Mouse (Mus musculus) intestine, embryonic 16.5 days (tissue): ENCODE measurements at regions not wholly inside any gene's neighbourhood (a gene's known extent, or its start where the extent isn't known, plus 50 kb on each side); places are given as distances from the start of the nearest gene placed in this dataset.

Source experiments
- ATAC-seq: fragments of 200-750 bp; cut with Nextera tagmentation; 2 replicates; pipeline ENCODE4 v1.8.0; 2017; ENCODE audit warnings: moderate TSS enrichment, moderate library complexity
- H3K27ac ChIP-seq: fragments of 300-500 bp; sonication (generic); 2 replicates; pipeline ENCODE4 v1.5.1; 2014; ENCODE audit warnings: mild to moderate bottlenecking, low read length
- H3K27me3 ChIP-seq: fragments of 300-500 bp; sonication (generic); replicated peaks from 2 replicates; pipeline ENCODE4 v1.6.1; 2014; ENCODE audit warnings: low read length, control low read depth, mixed read lengths; ENCODE audit not compliant: control insufficient read depth, insufficient read depth
- H3K36me3 ChIP-seq: fragments of 300-500 bp; sonication (generic); 2 replicates; pipeline ENCODE4 v1.6.1; 2014; ENCODE audit warnings: low read length, control low read depth; ENCODE audit not compliant: control insufficient read depth, insufficient read depth
- H3K4me1 ChIP-seq: fragments of 300-500 bp; sonication (generic); 2 replicates; pipeline ENCODE4 v1.6.1; 2014; ENCODE audit warnings: low read length, control low read depth, mixed read lengths; ENCODE audit not compliant: control insufficient read depth, insufficient read depth
- H3K4me2 ChIP-seq: fragments of 300-500 bp; sonication (generic); 2 replicates; pipeline ENCODE4 v1.6.1; 2014; ENCODE audit warnings: low read depth, low read length, control low read depth
- H3K4me3 ChIP-seq: fragments of 300-500 bp; sonication (generic); 2 replicates; pipeline ENCODE4 v1.5.1; 2014; ENCODE audit warnings: mild to moderate bottlenecking, low read length
- H3K9ac ChIP-seq: fragments of 300-500 bp; sonication (generic); 2 replicates; pipeline ENCODE4 v1.6.1; 2014; ENCODE audit warnings: low read depth, low read length
- H3K9me3 ChIP-seq: fragments of 300-500 bp; sonication (generic); 2 replicates; pipeline ENCODE4 v1.6.1; 2016; ENCODE audit warnings: low read length, control low read depth; ENCODE audit not compliant: control insufficient read depth
- WGBS: fragments of 180-500 bp; shearing (Covaris S2); extraction: QIAGEN DNeasy Blood & Tissue Kit; methylation state at CpG from one replicate; pipeline ENCODE4 v1.1.7; 2014; 5-methylcytosine and 5-hydroxymethylcytosine counted together

DNA sequence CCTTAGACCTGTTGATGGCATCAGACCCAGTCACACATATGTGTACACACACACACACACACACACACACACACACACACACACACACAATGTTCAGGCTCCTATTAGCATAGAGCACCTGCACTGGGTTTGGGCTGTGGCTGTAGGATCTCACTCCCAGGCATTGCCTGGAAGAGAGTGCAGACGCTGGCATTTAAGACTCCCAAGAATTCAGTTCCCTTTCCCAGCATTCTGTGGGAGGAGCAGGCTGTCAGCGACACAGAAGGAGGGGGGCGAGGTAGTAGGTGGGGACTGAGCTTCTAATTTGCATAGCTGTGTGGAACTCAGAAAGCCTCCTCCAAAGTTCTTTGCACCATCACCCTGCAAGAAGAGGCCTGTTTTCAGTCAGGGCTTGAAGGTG lies 374.2 kb upstream of the Fam49b start:
- no peaks in the 10 kb centered on the region for H3K9me3 ChIP-seq
- H3K4me1 ChIP-seq: no peaks in the 10 kb centered on the region
- H3K36me3 ChIP-seq: no peaks in the 10 kb centered on the region
- H3K4me2 ChIP-seq: no peak overlapping the region
- no peak overlapping the region for H3K4me3 ChIP-seq
- no peak overlapping the region for H3K9ac ChIP-seq
- no peak for ATAC-seq
- no peaks in the 10 kb centered on the region for H3K27me3 ChIP-seq
- no peak overlapping the region for H3K27ac ChIP-seq
- 2% methylated on average over 3 of the region's 3 CpGs for WGBS

DNA sequence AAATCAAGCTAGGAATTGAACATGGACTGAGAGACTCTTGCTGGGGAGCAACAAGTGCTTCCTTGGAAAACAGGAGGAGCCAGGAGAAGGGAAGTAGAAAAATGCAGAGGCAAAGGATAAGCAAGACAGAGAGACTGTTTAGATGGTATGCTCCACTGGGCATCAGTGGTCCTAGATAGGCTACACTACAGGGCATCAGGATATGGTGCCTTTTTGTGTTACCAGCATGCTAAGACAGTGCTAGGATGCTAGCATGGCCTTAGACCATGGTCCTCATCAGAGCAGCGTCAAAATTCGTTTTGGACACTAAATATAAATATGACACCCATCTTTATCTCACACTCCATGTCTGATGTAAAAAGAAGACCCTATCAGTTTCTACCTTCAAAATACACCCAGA lies 374.6 kb upstream of the Fam49b start:
- Histone ChIP-seq H3K4me3 (no peak overlapping the region), H3K36me3 (no peaks in the 10 kb centered on the region), H3K4me2 (no peak overlapping the region), H3K27me3 (no peaks in the 10 kb centered on the region), H3K9me3 (no peaks in the 10 kb centered on the region), H3K4me1 (no peaks in the 10 kb centered on the region), H3K9ac (no peak overlapping the region), H3K27ac (no peak overlapping the region)
- WGBS: 84% methylated on average over 2 of the region's 2 CpGs
- no peak for ATAC-seq

DNA sequence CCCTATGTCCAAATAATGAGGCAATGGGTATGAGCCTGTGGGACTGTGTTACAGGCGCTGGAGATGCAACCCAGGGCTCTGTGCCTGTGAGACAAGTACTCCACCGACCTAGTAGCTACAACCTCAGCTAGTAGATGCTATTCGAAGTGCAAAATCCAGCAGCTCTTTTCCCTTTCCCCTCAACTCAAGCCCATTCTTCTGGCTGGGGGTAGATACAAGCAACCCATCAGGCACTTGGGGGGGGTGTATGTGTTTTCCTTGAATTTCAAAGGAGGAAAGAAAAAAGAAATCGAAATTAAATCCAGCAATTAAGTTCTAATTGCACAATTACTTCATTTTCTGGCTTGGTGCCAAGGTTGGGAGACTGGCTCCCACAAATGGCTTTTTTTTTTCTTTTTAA lies 372.4 kb upstream of the Gm21798 start:
- 72% methylated on average over 4 of the region's 4 CpGs for WGBS
- no peak overlapping the region for H3K9ac ChIP-seq
- H3K36me3 ChIP-seq: no peaks in the 10 kb centered on the region
- no peaks in the 10 kb centered on the region for H3K9me3 ChIP-seq
- no peak overlapping the region for H3K4me2 ChIP-seq
- H3K27ac ChIP-seq: no peak overlapping the region
- H3K27me3 ChIP-seq: no peaks in the 10 kb centered on the region
- no peak overlapping the region for H3K4me3 ChIP-seq
- no peak for ATAC-seq
- H3K4me1 ChIP-seq: no peaks in the 10 kb centered on the region

DNA sequence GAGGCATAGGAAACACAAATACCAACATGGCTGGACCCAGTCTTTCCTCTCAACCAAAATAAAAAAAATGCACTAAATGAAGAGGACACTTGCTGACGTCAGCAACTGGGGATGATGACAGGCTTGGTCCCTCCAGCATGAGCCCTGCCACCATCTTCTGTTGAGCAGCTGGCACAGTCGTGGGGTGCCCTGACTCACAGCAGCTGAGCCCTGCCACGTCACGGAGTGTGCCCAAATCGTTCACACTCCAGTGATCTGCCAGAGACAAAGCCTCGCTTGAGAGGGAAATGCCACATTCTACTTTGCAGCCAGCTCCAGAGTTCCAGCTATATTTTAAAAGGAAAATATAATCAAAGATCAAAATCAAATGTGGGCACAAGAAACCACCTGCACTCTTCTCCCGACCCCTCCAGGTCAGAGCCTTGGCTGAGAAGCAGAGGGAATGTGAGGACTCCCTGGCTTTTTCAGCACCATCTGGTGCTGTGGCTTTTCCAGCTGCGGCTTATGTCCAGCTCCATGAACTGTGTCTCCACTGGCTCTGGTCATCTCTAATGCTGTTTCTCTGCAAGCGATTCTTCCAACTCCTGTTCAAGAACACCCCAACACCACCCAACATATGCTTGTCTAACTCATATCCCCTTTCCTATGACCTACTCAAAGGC lies 371.0 kb upstream of the Gm21798 start:
- ATAC-seq: no peak
- no peak overlapping the region for H3K27ac ChIP-seq
- no peaks in the 10 kb centered on the region for H3K27me3 ChIP-seq
- H3K4me2 ChIP-seq: no peak overlapping the region
- 85% methylated on average over 9 of the region's 9 CpGs for WGBS
- H3K4me1 ChIP-seq: no peaks in the 10 kb centered on the region
- no peak overlapping the region for H3K4me3 ChIP-seq
- H3K9ac ChIP-seq: no peak overlapping the region
- H3K9me3 ChIP-seq: no peaks in the 10 kb centered on the region
- no peaks in the 10 kb centered on the region for H3K36me3 ChIP-seq

DNA sequence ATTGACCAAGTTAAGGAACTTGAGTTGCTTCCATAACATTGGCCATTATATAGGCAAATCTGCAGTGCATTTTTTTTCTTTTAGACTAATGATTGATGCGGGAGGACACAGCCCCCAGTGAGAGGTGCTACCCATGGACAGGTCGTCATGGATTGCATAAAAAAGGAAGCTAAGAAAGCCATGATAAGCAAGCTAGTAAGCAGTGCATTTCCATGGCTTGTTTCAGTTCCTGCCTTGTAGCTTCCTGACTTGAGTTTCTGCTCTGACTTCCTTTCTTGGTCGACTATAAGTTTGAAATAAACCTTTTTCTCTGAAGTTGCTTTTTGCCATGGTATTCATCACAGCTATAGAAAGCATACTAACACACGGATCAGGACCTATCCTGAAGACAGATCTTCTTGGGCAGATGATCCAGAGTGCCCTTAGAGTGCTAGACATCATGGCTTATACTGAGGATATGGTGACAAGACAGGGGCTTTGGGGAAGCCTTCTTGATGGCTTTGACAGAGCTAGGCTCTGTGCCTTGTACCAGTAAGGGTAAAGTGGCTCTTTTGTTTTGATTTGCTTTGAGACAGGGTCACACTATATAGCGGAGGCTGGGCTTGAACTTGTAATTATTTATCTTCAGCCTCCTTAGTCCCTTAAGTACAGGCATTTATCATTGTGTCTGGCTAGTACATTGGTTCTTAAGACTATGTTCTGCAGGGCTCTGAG lies 370.1 kb upstream of the Gm21798 start:
- ATAC-seq: no peak
- no peak overlapping the region for H3K4me3 ChIP-seq
- 59% methylated on average over 5 of the region's 5 CpGs for WGBS
- H3K4me2 ChIP-seq: no peak overlapping the region
- H3K36me3 ChIP-seq: no peaks in the 10 kb centered on the region
- no peak overlapping the region for H3K9ac ChIP-seq
- no peak overlapping the region for H3K27ac ChIP-seq
- no peaks in the 10 kb centered on the region for H3K4me1 ChIP-seq
- H3K27me3 ChIP-seq: no peaks in the 10 kb centered on the region
- no peaks in the 10 kb centered on the region for H3K9me3 ChIP-seq

DNA sequence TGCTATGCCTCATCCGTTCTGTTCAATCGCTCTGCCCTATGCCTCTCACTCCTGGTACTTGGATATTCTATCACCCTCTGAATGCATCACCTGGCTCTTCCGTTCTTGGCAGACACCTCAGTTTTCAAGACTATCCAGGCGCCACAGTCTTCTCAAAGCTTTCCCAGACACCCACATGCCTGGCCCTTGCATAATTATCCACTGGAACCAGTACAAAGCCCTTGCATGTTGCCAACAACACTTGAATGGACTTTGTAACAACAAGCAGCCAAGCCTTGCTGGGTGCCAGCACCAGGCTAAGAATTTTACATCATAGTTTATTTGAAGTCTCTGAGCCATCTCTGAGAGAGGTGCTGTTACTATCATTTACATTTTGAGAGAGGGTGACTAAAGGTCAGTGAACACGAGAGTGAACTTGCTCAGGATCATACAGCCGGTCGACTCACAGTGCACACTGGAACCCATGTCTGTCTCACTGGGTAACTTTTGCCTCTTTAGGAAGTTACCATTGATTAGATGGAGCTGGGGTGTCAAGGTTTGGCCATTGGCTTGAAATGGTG lies 368.8 kb upstream of the Gm21798 start:
- Histone ChIP-seq H3K4me3 (no peak overlapping the region), H3K27ac (no peak overlapping the region), H3K4me1 (no peaks in the 10 kb centered on the region), H3K27me3 (no peaks in the 10 kb centered on the region), H3K9ac (no peak overlapping the region), H3K9me3 (no peaks in the 10 kb centered on the region), H3K4me2 (no peak overlapping the region), H3K36me3 (no peaks in the 10 kb centered on the region)
- 83% methylated on average over 7 of the region's 7 CpGs for WGBS
- no peak for ATAC-seq

DNA sequence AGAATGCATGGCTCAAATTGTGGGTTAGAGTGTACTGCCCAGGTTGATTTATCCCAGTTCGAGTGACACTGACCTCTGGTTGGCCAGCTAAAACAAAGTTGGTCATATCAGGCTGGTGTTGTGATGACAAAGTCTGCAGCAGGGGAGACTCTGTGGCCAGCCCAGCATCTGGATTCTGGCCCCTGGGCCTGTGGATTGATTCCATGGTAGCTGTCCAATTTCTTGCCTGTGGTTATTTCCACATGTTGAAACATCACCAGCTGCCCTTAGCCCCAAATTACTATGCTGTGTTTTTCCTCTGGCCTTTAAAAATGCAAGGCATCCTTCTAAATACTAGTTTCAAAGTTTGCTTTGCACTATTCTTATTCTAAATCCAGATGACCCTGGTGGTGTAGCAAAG lies 346.8 kb upstream of the Gm21798 start:
- no peaks in the 10 kb centered on the region for H3K36me3 ChIP-seq
- no peaks in the 10 kb centered on the region for H3K9me3 ChIP-seq
- no peaks in the 10 kb centered on the region for H3K4me1 ChIP-seq
- no peak overlapping the region for H3K9ac ChIP-seq
- no peak overlapping the region for H3K4me3 ChIP-seq
- no peak overlapping the region for H3K4me2 ChIP-seq
- ATAC-seq: no peak
- no peak overlapping the region for H3K27ac ChIP-seq
- H3K27me3 ChIP-seq: no peaks in the 10 kb centered on the region
- WGBS: 89% methylated on average over 1 of the region's 1 CpGs

DNA sequence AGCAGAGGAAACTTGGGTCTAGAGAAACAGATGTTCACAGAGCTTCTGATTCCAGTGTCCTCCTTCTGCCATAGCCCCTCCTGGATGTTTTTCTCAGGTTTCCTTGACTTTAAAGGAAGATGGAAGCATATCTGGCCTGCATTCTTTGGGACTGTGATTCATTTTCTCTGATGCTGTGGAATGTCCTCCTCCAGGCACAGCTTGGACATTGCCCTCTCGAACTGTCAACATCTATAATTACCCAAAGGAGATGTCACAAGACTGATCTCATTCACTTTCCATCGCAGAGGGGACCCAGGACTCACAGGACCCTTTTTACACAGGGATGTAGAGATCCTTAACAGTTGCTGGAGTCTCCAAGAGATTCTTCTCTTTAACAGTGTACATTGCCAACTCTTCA lies 345.9 kb upstream of the Gm21798 start:
- no peaks in the 10 kb centered on the region for H3K36me3 ChIP-seq
- H3K4me1 ChIP-seq: no peaks in the 10 kb centered on the region
- H3K9me3 ChIP-seq: no peaks in the 10 kb centered on the region
- H3K4me3 ChIP-seq: no peak overlapping the region
- 54% methylated on average over 2 of the region's 2 CpGs for WGBS
- H3K27me3 ChIP-seq: no peaks in the 10 kb centered on the region
- ATAC-seq: no peak
- H3K4me2 ChIP-seq: no peak overlapping the region
- no peak overlapping the region for H3K9ac ChIP-seq
- no peak overlapping the region for H3K27ac ChIP-seq

DNA sequence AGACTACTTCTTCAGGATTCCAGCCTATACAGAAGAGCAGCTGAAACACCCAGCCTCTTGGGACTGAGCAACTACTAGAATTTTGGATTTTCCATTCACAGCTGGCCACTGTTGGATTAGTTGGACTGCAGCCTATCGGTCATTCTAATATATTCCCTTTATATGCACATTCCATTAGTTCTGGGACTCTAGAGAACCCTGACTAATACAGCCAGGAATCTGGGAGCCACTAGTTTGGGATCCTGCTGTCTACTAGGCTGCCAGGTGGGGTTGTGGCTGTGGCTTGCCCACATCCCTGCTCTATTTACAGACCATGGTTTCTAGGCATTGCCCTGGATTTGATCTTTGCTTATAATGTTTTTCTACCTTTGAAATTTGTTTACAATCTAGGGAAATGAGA lies 343.3 kb upstream of the Gm21798 start:
- Histone ChIP-seq H3K27me3 (no peaks in the 10 kb centered on the region), H3K4me3 (no peak overlapping the region), H3K9ac (no peak overlapping the region), H3K9me3 (no peaks in the 10 kb centered on the region), H3K36me3 (no peaks in the 10 kb centered on the region), H3K4me2 (no peak overlapping the region), H3K27ac (no peak overlapping the region), H3K4me1 (no peaks in the 10 kb centered on the region)
- WGBS: 89% methylated on average over 1 of the region's 1 CpGs
- no peak for ATAC-seq
